Mouse (Mus musculus) CD8-positive naive resting alpha-beta T cell, adult 2 months (primary cell): Measurements from ENCODE around the gene Ifna16.

Experiments
- DNase-seq, 2 experiments: peaks; one replicate each; pipeline ENCODE4 v3.0.0; 2022; ENCODE audit warnings: low read depth in 2 of 2, low spot score in 2 of 2

Gene Ifna16

DNA sequence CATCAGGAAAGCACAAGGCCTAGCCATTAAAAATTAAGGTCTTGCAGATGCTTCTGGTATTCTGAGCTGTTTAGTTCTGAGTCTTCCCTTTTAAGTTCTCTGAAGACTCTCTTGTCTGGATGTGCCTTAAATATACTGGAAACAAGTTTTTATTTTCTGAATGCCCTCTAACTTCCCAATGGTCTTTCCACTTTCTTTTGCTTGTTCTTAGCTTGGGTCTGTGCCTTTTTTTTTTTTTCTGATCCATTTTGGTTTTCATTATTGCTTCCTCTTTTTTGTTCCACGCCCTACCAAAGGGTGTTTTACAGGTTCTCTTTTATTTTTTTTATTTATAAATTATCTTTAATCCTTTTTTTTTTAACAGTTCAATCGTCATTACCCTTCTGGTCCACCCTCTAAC, 32.4 kb downstream of the Ifna16 start, which contains the start of gene Ifna13:
Gene Ifna13, minus strand, starts transcription at position 101 of the 400 bp plus-strand sequence.
- no peak for DNase-seq

DNA sequence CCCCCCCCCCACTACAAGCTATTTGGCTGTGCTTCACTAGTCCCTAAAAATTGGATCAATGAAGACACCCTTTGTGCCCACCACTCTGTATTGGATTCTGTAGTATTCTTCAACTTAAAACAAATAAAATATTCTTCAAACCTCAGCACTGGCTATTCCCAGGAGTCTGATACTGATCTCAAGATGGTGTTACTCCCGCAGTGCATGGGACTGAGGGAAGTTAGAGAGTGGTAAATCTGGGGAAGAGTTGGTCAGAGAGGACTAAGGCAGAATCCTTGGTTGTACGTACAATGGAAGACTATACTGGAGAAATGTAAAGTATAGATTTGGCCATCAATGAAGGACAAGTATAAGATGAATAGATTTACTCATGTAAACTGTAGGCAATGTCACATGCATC, 34.2 kb downstream of the Ifna16 start:
- no peak for DNase-seq

DNA sequence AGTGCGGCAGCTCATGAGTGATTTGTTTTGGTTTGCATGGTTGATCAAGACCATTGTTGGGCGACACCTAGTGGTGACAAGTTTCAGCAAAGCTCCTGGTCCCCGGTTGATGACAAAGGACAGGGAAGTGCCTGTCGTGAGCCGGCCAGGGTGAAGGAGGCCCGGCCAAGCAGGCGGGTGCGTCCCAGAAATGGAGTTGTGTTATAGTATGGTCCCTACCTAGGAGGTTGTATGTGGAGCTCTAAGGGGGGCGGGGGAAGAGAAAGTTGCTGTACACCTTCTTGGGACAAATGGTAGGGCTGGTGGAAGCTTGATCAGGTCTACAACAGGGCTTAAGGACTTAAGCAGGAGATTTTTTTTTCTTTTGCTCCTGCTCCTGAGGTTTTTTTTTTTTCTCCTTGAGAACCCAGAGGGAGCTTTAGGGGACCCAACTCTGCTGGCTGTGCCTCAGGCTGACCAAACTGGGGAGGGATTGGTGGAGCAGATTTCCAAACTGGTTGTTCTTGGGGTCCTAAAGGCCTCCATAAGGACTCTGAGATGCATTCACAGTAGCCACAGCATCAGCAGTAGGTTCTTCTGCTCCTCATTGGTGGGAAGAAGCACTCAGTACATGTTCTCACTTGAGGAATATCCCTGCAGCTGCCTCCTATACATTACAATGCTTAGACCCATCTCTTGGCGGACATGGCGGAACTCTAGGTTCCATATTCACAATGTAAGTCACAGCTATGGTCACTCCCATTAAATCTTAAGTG, 35.5 kb downstream of the Ifna16 start:
- DNase-seq = peak; percentile 90 to 95

DNA sequence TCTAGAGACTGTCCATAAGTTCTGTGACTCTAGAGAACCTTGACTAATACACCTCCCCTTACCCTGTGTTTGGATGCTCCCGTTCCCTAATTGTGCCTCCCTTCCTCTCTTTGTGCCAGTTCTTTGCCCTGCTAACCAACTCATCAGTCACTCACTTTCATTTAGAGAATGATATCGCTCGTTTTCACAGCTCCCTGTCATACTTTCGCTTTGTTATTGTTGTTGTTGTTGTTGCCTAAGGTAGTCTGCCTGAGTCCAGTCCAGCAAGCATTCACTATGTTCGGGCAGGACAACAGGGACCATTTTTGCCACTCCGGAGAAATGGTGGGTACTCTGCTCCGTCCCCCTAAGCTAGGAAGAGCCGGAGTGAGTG, 36.0 kb downstream of the Ifna16 start:
- DNase-seq = no peak

DNA sequence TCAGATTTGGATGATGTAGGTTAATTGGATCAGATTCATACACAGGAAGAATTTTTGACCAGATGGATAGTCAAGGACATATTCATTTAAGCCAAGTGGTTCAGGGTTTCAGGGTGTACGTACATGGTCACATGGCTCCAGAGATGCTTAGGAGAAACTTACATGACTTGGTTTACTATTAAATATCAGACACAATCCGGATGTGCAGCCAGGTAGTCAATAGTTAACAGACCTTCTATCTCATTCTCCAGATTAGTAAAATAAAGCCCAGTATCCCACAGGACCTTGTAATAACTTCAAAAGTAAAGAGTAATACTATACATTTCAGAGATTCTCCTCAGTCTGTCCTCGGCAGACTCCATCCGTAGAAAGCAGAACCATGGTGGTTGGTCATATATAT, 42.4 kb downstream of the Ifna16 start, which contains the start of gene C87499:
Gene C87499, minus strand, starts transcription at position 101 of the 400 bp plus-strand sequence.
- DNase-seq = no peak
